Mouse (Mus musculus) liver, embryonic 16.5 days (tissue): Measurements from ENCODE around the gene Aifm1. TPM values are rescaled to one million over a fixed set of nuclear protein-coding genes. Genes with fewer than 3 reads are reported as not detected.
"Not testable (repeated sequence)": the region's sequence is repeated elsewhere in the genome, so short reads cannot be mapped to it uniquely, and the experiment has no call there.

Experiments
- ATAC-seq: fragments of 200-750 bp; cut with Nextera tagmentation; 2 replicates; pipeline ENCODE4 v1.8.0; 2017; ENCODE audit warnings: low read depth, mild to moderate bottlenecking, moderate number of reproducible peaks, moderate library complexity
- H3K27ac ChIP-seq: fragments of 300-500 bp; sonication (generic); 2 replicates; pipeline ENCODE4 v1.5.1; 2014; ENCODE audit warnings: mild to moderate bottlenecking, low read length
- H3K27me3 ChIP-seq: fragments of 300-500 bp; sonication (generic); 2 replicates; pipeline ENCODE4 v1.6.1; 2014; ENCODE audit warnings: low read depth, low read length, mixed read lengths; ENCODE audit not compliant: control insufficient read depth, insufficient read depth
- H3K36me3 ChIP-seq: fragments of 300-500 bp; sonication (generic); 2 replicates; pipeline ENCODE4 v1.6.1; 2014; ENCODE audit warnings: mild to moderate bottlenecking; ENCODE audit not compliant: control insufficient read depth, insufficient read depth
- H3K4me1 ChIP-seq: fragments of 300-500 bp; sonication (generic); 2 replicates; pipeline ENCODE4 v1.6.1; 2014; ENCODE audit warnings: low read depth, low read length, mixed read lengths; ENCODE audit not compliant: control insufficient read depth
- H3K4me2 ChIP-seq: fragments of 300-500 bp; sonication (generic); 2 replicates; pipeline ENCODE4 v1.6.1; 2014; ENCODE audit warnings: low read depth, low read length, mixed read lengths
- H3K4me3 ChIP-seq: fragments of 300-500 bp; sonication (generic); 2 replicates; pipeline ENCODE4 v1.5.1; 2014; ENCODE audit warnings: low read depth, mild to moderate bottlenecking, low read length
- H3K9ac ChIP-seq: fragments of 300-500 bp; sonication (generic); 2 replicates; pipeline ENCODE4 v1.6.1; 2014; ENCODE audit warnings: low read depth, low read length
- H3K9me3 ChIP-seq: fragments of 300-500 bp; sonication (generic); replicated peaks from 2 replicates; pipeline ENCODE4 v1.6.1; 2016; ENCODE audit warnings: low read length; ENCODE audit not compliant: control insufficient read depth
- WGBS: fragments of 180-500 bp; shearing (Covaris S2); extraction: QIAGEN DNeasy Blood & Tissue Kit; methylation state at CpG from one replicate; pipeline ENCODE4 v1.1.7; 2014; ENCODE audit not compliant: insufficient replicate concordance; 5-methylcytosine and 5-hydroxymethylcytosine counted together
- polyA plus RNA-seq: library from polyadenylated mRNA; unstranded; fragments of >200 nt; fragmentation: Nextera tagmentation; extraction: Ambion mirVana; gene quantifications from 2 replicates; pipeline ENCODE4 v1.2.1, GENCODE M21; 2015

Aifm1 gene
- polyA plus RNA-seq, 1 experiment from 2014 or later: 63.9 TPM

DNA sequence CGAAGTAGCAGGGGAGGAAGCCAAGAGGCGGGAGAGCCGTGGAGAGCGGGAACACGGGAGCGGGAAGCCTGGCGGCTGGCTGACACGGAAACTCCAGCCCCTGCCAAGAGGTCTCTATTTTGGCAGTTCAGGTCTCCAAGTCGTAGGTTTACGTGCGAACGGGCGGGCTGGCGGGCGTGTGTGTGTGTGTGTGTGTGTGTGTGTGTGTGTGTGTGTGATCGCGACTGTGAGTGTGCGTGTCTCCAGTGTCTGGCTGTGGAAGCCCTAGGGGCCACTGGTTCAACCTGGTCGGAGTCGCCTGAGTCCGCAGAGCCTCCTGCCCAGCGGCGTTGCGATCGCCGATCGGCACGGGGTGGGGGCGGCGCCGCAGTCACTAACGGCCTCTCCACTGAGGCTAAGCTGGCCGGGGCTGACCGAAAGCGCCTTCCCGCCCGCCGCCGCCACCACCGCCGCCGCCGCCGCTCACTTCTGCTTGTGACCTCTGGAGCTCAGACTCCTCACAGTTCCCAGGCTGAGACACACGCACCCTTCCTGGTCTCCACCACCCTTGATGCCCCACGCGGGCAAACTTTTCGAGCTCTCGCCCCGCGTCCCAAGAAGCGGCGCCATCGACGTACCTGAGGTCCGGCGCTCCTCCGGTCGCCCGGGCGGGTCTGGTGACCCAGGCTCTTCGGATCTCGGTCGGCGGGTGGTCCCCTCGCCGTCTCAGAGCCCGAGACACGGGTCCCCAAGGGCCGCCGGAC lies 60.3 kb downstream of the Aifm1 start:
- H3K36me3 ChIP-seq: no peaks in the 10 kb centered on the region
- H3K4me1 ChIP-seq: peaks cover 9% of the 10 kb centered on the region
- peak overlapping the region; percentile 61 for H3K4me2 ChIP-seq
- peak overlapping the region; percentile 55 for H3K27ac ChIP-seq
- 18% methylated on average over 66 of the region's 71 CpGs for WGBS
- peak overlapping the region; percentile 70 for H3K9ac ChIP-seq
- ATAC-seq: peak; percentile 27; the same call in 1 of the 2 replicates
- peaks cover 3% of the 10 kb centered on the region for H3K27me3 ChIP-seq
- H3K4me3 ChIP-seq: peak overlapping the region; percentile 70
- no peaks in the 10 kb centered on the region for H3K9me3 ChIP-seq

DNA sequence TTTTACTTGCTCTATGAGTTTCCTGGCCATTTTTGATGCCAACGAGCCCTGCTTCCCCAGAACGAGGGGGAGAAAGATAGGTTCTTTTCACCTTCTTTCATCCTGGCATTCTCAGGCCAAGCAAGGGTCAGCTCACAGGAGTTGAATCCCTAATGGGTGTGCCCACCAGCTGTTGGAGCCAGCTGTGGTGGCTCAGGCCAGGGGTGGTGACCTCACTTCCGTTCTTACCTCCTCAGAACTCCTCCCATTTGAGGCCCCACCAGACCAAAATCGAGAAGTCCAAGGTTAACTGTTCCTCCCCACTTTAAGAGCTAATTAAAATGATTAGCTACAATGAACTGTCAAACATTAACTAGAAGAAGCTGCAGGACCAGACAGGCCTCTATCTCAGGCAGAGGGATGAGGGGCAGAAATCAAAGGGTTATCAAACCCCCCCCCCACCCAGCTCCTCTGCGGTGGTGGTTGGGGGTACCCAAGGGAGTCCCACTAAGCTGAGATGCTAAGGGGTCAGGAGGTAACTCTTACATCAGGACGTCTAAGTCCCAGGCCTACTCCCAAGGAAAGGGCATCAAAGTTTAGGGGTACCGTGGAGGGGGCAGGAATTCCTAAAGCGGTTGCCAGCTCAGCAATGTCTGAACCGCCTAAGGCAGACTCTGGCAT lies 61.0 kb downstream of the Aifm1 start:
- H3K9ac ChIP-seq: peak overlapping the region; percentile 70
- H3K27me3 ChIP-seq: peaks cover 3% of the 10 kb centered on the region
- no peak for ATAC-seq
- H3K4me2 ChIP-seq: peak overlapping the region; percentile 61
- H3K27ac ChIP-seq: no peak overlapping the region; the same call in 1 of the 2 replicates
- peaks cover 9% of the 10 kb centered on the region for H3K4me1 ChIP-seq
- H3K4me3 ChIP-seq: peak overlapping the region; percentile 70
- no peaks in the 10 kb centered on the region for H3K9me3 ChIP-seq
- H3K36me3 ChIP-seq: no peaks in the 10 kb centered on the region
- WGBS: 20% methylated on average over 9 of the region's 9 CpGs

DNA sequence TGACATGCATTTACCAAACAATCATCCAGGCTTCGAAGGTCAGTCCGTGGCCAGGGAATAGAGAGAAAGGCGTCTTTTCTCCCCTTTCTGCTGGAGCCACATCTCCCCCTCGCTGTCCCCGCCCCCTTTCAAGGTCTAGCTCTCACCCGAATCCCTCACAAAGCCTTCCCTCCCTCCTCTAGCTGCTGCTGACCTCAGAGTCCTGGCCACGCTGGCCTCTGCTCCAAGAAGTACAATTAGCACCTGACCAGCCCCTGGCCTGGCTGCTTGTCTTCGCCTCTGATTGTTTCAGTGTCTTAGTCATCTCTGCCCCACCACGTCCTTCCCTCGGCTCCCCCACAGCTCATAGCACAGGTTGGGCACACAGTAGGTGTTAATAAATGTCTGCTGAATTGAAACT lies 63.7 kb downstream of the Aifm1 start:
- Histone ChIP-seq H3K36me3 (no peaks in the 10 kb centered on the region), H3K27me3 (peaks cover 3% of the 10 kb centered on the region; the same call in 1 of the 2 replicates)
- WGBS: 49% methylated on average over 10 of the region's 10 CpGs

DNA sequence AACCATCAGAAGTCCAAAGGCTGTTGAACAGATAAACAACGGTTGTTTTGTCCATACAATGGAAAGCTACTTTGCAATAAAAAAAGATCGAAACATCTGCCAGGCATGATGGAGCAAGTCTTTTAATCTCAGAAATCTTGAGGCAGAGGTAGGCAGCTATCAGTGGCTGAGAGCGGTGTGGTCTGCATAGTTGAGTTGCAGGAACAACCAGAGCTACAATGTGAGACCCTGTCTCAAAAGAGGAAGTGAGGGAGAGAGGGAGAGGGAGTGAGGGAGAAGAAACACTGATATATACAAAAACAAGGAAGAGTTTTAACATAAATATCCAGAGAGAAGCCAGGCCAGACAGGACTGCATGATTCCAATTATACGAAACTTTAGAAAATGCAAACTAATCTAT lies 68.7 kb downstream of the Aifm1 start:
- no peak for ATAC-seq
- H3K9me3 ChIP-seq: no peaks in the 10 kb centered on the region
- no peak overlapping the region for H3K4me3 ChIP-seq
- peaks cover 1% of the 10 kb centered on the region; the same call in 1 of the 2 replicates for H3K4me1 ChIP-seq
- no peak overlapping the region for H3K4me2 ChIP-seq
- H3K27me3 ChIP-seq: no peaks in the 10 kb centered on the region
- WGBS: 38% methylated on average over 4 of the region's 4 CpGs
- no peak overlapping the region for H3K27ac ChIP-seq
- no peak overlapping the region for H3K9ac ChIP-seq
- no peaks in the 10 kb centered on the region for H3K36me3 ChIP-seq

More for the DNA sequence above, 63.7 kb downstream of the Aifm1 start:
- Histone ChIP-seq H3K9me3 (no peaks in the 10 kb centered on the region), H3K27ac (no peak overlapping the region), H3K4me3 (no peak overlapping the region), H3K4me1 (peaks cover 9% of the 10 kb centered on the region), H3K9ac (no peak overlapping the region), H3K4me2 (no peak overlapping the region)
- no peak for ATAC-seq

DNA sequence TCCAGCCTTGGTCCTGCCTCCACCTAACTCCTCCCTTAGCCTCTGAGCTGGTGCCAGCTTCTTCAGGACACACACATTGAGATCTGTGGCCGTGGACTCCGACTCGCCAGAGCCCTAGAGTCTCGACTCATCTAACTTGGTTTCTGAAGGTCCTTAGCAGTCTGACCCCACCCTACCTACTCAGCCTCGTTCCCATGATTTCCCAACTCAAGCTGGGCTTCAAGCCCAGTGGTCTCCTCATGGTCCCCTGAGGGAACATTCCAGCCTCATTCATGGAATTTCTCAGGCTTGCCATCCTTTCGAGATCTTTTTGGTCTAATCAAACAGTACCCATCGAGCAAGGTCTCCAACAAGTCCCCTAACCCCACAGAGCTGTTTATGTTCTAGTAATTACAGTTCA lies 71.4 kb downstream of the Aifm1 start:
- Histone ChIP-seq H3K27me3 (no peaks in the 10 kb centered on the region), H3K9ac (no peak overlapping the region), H3K4me1 (peaks cover 13% of the 10 kb centered on the region), H3K27ac (no peak overlapping the region), H3K36me3 (no peaks in the 10 kb centered on the region), H3K9me3 (no peaks in the 10 kb centered on the region), H3K4me3 (no peak overlapping the region), H3K4me2 (no peak overlapping the region)
- 63% methylated on average over 7 of the region's 7 CpGs for WGBS
- no peak for ATAC-seq

DNA sequence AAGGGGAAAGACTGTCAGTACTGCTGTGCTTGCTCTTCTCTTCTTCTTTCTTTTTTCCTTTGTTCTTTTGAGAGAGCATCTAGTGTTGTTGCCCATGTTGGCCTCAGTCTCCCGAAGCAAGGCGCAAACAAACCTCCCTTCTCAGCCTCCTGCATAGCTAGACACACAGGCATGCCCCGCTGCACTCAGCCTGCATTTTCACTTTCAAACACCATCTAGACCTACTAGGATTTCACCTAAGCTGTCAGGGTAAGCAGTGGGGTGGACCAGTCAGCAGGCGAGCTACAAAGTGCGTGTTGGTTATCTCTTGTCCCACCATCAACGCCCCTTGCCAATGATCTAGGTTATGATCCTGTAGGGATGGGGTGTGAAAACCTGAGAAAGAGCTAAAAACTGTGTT lies 71.8 kb downstream of the Aifm1 start:
- ATAC-seq: no peak
- no peaks in the 10 kb centered on the region for H3K9me3 ChIP-seq
- no peak overlapping the region for H3K27ac ChIP-seq
- no peak overlapping the region for H3K4me3 ChIP-seq
- no peaks in the 10 kb centered on the region for H3K27me3 ChIP-seq
- 66% methylated on average over 6 of the region's 6 CpGs for WGBS
- no peak overlapping the region for H3K4me2 ChIP-seq
- no peak overlapping the region for H3K9ac ChIP-seq
- H3K4me1 ChIP-seq: peaks cover 13% of the 10 kb centered on the region
- no peaks in the 10 kb centered on the region for H3K36me3 ChIP-seq

DNA sequence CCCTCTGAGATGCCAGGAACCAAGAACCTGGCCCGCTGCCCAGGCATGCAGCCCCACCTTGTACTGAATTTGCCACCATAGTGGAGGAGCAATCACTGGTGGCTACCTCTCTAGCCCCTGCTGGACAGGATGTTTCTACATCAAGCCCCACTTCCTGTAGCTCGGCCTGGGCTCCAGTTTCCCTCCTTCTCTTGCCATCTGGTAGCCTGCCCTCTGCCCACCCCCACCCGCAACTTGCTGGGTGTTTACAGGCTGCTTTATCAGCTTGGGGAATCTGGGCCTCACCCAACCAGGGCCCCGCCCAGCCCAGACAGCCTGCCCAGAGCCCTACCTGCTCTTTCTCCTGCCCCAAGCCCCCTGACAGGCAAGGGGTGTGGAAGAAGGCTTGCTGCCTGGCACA lies 74.3 kb downstream of the Aifm1 start:
- 23% methylated on average over 4 of the region's 4 CpGs for WGBS

DNA sequence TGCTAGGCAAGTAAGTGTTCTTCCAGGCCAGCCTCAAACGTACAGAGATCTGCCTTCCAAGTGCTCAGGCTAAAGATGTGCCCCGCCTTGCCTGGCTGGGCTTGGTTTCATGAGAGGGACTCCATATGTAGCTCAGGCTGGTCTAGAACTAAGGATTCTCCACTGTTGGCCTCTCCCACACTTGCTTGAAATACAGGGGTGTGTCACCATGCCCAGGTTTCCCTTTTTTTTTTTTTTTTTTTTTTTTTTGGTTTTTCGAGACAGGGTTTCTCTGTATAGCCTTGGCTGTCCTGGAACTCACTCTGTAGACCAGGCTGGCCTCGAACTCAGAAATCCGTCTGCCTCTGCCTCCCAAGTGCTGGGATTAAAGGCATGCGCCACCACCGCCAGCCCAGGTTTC lies 77.3 kb downstream of the Aifm1 start:
- peaks cover 19% of the 10 kb centered on the region for H3K4me1 ChIP-seq
- not testable (repeated sequence) for H3K4me2 ChIP-seq, H3K27ac ChIP-seq, H3K36me3 ChIP-seq, H3K4me3 ChIP-seq, H3K9me3 ChIP-seq, H3K27me3 ChIP-seq, H3K9ac ChIP-seq, ATAC-seq
- WGBS: 62% methylated on average over 7 of the region's 7 CpGs

More for the DNA sequence above, 74.3 kb downstream of the Aifm1 start:
- ATAC-seq: peak; percentile 65; the same call in 1 of the 2 replicates
- H3K4me3 ChIP-seq: no peak overlapping the region
- no peaks in the 10 kb centered on the region for H3K27me3 ChIP-seq
- H3K27ac ChIP-seq: no peak overlapping the region
- peaks cover 19% of the 10 kb centered on the region for H3K4me1 ChIP-seq
- peak overlapping the region; percentile 20 for H3K4me2 ChIP-seq
- no peak overlapping the region for H3K9ac ChIP-seq
- H3K9me3 ChIP-seq: no peaks in the 10 kb centered on the region
- no peaks in the 10 kb centered on the region for H3K36me3 ChIP-seq

DNA sequence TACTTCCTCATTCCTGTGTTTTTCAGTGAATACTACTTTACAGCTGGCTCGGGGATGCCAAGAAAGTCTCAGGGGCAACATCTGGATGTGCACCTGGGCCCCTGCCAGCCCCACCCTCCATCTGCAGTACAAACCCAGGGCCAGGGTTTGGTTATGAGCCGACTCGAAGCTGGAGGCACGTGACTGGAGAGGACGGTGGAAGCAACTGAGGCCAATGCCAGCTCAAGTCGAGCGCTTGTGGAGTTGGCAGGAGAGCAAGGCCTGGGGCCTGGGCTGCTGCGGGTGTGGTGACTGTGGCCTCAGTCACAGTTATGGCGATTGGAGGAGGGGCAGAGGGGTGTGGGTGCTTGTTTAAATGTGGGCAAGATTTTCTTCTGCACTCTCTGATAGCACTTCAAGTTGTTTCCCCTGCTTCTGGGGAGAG lies 77.9 kb downstream of the Aifm1 start:
- H3K27ac ChIP-seq: no peak overlapping the region
- H3K4me1 ChIP-seq: peaks cover 19% of the 10 kb centered on the region
- no peaks in the 10 kb centered on the region for H3K9me3 ChIP-seq
- H3K27me3 ChIP-seq: no peaks in the 10 kb centered on the region
- WGBS: 33% methylated on average over 9 of the region's 9 CpGs
- H3K9ac ChIP-seq: no peak overlapping the region
- H3K4me3 ChIP-seq: no peak overlapping the region
- no peak overlapping the region for H3K4me2 ChIP-seq
- H3K36me3 ChIP-seq: no peaks in the 10 kb centered on the region
- ATAC-seq: 0 out of 2 replicates have a peak, but pooled peaks have one; percentile 35
